Mouse (Mus musculus) brain, embryonic 14.5 days (tissue): ENCODE results near the gene Inpp5d.

ENCODE experiments used
- CTCF ChIP-seq: fragments of 200-500 bp; IDR thresholded peaks from 2 replicates; pipeline ENCODE4 v1.5.1; 2012; ENCODE audit warnings: inconsistent platforms, mild to moderate bottlenecking, moderate library complexity, borderline replicate concordance; ENCODE audit not compliant: insufficient read depth, insufficient read length; ENCODE audit errors: extremely low read depth
- POLR2A ChIP-seq: fragments of 200-500 bp; IDR thresholded peaks from 2 replicates; pipeline ENCODE4 v1.6.1; 2012; ENCODE audit warnings: mild to moderate bottlenecking, inconsistent platforms, borderline replicate concordance; ENCODE audit not compliant: poor library complexity, insufficient read depth, insufficient read length, severe bottlenecking; ENCODE audit errors: extremely low read depth

DNA sequence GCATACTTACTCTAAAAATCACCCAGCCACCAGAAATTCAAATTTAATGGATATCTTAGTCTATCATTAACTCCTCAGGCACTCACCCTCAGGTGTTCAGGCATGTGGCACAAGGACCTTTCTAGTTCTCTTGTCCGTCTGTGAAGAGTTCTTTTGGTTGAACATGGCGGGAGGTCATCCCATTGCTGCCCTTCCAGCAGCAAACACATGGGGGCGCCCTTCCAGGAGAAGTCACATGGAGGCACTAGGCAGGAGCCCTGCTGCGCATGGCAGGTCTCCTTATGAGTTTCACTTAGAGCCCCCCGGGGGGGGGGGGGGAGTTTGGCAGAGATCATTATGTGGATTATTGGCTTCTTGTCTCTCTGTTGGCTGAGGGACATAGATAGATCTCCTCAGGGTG, 76.2 kb downstream of the Inpp5d start:
- TF ChIP-seq CTCF (no peak), POLR2A (no peak)
